Mouse (Mus musculus): Measurements from ENCODE around the gene AY358078.
A peak's percentile ranks its signal among the peaks of the same experiment; 100 is the strongest.
"Not testable (repeated sequence)": the region's sequence is repeated elsewhere in the genome, so short reads cannot be mapped to it uniquely, and the experiment has no call there.

Gene AY358078

DNA sequence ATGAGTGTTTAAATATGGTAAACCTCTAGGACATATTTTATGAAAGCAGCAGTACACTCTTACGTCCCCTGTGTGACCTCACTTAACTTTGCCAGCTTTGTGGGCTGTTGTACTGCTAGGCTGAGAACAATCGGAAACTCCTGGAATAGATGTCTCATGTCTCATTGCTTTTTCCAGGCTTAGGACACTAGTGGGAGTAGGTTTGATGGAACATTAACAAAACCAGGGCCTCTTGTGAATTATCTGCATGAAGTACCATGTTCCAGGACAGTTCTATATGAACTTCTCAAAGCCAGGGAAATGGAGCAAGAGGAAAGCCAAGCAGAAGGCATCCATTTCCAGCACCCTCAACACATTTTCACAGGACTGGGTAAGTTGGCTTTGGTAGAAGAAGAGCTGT lies at the start of gene AY358078:
AY358078 (plus strand) TSS at position 301 of the 400 bp plus-strand sequence.
- DNase-seq (ENCODE audit: low spot score) = no peak

DNA sequence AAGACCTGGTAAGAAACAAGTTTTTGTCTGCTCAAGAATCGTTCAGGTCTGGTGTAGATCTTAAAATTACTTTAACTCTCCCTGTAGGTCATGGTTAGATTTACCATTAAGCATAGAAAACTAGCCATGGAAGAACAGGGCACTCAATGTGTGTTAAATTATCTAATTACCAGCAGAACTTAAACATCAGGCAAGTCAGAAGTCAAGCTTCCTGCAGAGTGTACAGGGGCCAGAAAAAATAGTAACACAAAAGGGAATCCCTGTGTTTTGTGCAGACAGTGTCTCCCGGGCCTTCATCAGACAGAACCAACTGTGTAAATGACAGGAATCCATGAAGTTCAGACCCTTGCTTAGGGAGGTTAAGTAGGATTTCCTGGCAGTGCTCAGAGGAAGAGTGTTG lies 43.9 kb upstream of the AY358078 start:
- DNase-seq (ENCODE audit: low spot score) = peak; percentile 38

DNA sequence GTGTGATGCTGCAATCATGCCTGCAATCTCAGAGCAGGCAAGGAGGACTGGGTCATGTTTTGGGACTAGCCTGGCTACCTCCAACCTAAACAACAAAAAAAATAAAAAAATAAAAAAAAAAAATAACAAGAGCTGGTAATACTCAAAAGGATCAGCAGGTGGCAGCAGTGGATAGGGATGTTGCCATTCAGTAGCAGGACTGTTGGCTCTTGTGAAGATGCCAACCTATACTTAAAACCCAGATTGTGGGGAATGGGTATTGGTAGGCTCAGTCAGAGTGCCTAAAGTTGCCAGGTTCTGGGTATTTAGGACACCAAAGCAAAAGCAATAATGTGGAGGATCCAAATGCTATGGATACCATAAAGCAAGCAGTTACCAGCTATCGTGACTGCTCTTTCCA lies 28.5 kb upstream of the AY358078 start:
- not testable (repeated sequence) for DNase-seq (ENCODE audit: low spot score)

DNA sequence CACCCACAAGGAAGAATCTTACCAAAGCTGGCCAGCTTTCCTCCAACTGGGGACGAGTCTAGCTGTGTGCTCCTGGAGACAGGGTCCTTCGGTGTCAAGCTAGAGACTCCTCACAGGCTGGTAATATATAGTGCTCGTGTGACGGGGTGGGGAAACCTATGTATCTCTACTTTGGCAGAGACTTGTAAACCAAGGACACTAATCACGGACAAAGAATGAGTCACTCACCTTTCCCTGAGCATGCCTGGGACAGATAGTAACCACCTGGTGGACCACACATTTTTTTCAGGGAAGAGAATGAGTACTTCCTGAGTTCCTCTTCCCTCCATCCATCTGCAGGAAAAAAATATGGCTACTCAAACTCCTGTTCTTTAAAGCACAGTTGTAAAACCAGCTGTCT lies 26.4 kb upstream of the AY358078 start, which contains the start of gene Ang4:
Ang4 (minus strand) TSS at position 101 of the 400 bp plus-strand sequence.
- DNase-seq (ENCODE audit: low spot score) = no peak

DNA sequence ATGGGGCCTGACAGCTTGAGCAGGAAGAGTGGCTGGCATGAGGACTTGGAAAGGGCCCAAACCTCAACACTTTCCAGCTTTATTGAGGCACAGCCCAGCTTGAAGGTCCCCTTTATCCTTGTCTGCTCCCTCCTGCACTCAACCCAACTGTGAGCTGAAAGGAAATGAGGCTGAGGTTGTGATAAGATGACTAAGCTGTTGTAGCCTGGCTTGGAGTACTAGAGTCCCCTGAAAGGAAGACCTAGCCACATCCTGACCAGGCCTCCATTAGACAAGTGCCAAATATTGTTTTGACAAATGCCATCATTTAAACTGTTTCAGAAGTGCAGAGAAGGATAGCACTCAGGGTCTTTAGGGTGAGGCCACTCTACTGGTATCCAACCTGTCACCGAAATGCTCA lies 22.1 kb upstream of the AY358078 start:
- no peak for DNase-seq (ENCODE audit: low spot score)

DNA sequence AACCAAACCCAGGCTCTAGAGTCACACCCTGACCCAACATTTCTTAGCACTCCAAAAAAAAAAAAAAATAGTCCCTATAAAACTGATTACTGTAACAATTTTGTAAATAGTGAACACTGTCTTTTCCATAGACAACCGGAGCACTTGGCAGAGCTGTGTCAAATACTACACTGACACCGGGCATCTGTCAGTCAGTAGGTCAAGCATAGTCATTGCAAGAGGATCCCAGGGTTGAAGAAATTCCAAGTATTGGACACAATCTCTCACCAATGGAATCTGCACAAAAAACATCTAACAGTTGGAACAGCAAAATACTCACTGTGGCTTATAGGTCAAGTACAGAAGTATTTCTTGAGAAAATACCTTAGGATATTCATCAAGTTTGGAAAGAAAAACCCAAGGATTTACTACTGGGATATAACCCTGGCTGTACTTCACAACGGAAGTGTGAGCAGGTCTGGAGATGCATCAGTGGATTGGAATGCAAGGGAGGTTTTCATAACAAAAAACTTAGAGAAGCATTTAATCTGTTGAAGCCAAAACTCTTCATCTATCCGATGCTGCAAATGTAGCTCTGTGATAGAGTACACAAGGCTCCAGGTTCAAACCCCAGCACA lies 20.9 kb upstream of the AY358078 start:
- DNase-seq (ENCODE audit: low spot score) = no peak

DNA sequence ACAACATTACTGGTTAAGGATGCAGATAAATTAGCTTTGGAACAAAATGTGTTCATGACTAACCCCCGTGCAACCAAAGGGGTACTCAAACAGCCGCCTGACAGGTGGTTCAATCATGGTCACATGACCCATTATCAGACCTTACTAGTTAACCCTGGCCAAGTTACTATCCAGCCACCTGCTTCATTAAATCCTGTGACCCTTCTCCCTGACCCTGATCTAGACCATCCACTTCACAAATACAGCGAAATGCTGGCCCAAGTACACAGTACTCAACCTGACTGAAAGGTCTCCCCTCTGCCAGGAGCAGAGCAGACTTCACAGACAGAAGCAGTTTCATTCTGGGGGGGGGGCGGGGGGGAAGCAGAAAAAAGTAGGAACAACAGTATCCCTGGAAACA lies 13.5 kb upstream of the AY358078 start:
- DNase-seq (ENCODE audit: low spot score) = no peak

DNA sequence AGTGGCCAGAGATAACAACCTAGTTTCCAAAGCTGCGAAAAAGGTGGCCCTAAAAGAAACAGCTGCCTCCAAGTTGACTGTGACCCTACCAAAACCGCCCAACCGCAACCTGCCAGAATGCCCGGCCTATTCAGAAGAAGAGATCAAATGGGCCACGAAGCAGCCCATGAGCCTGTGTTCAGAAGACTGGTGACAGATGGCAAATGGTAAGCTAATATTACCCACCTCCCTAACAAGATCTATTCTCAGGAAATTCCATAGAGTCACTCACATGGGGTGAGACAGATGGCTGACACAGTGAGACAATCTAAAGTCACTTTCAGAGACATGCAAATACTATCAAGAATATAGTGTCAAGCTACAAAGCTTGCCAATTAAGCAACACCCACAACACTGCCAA lies 12.8 kb upstream of the AY358078 start:
- DNase-seq (ENCODE audit: low spot score) = no peak

DNA sequence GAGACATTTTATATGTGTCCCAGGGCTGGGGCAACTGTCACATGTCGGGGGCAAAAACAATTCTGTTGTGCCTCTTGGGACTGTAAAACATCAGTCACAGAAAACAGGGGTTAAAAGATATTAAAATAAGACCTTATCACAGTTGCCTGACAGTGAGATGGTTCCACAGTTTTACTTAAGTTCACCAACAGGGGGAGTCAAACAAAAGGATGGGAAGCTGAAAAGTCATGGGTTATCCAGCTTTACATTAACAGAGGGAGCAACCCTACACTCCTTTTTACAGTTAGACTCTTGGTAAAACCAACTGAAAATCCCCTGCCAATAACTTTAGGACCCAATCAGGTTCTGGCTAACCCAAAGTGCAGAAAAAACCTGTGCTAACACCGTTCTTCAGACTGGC lies 10.7 kb upstream of the AY358078 start:
- DNase-seq (ENCODE audit: low spot score) = peak; percentile 14

DNA sequence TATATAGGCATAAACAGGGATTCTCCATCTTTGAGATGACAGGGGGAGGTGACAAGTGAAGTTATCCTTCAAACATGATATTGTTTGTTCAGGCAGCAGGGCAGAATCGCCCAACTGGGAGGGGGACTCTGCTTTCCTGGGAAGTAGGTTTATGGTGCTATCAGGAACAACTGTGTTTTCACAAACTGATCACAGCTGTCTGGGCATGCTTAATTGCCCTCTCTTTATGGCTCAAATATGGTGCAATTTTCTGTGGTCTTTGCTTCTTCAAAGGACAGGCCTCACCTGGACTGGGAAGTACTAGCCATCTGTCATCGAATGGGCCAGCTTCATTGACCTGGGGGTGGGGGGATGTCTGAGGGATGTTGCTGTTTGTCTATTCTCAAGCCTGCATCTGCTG lies 5.7 kb upstream of the AY358078 start:
- no peak for DNase-seq (ENCODE audit: low spot score)

DNA sequence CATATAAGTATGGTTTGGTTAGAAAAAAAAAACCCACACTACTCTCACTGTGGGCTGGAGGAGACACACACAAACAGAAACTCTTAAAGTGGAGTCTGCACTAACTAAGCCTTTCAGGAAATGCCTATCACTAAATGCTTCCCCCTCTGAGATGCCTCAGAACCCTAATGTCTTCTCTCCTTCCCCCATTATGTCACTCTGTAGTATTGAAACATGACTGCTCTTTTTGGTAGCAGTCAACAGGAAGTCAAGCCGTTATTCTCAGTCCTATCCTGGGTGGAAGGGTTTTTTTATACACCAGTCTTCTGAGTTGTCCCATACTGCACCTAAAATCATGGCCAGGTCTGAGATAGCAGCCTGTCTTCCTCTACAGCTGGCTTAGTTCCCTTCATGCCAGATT lies 26.8 kb downstream of the AY358078 start:
- no peak for DNase-seq (ENCODE audit: low spot score)

DNA sequence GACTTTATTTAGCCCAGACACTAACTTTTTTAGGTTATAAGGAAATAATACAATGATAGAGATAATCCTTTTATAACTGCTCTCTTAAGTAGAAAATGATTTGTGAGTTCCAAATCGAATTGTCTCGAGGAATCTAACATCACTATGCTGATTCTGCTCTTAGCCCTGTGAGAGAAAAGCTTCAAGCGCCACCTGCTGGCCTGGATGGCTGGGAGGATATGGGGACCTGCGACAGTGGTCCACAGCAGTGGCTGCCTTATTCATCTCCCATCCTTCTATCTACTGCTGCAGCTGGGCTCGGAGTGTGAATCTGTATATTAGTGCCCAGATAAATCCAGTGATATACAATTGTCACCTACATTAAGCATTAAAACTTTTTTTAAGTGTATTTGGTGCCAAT lies 28.0 kb downstream of the AY358078 start:
- DNase-seq (ENCODE audit: low spot score) = peak; percentile 5

DNA sequence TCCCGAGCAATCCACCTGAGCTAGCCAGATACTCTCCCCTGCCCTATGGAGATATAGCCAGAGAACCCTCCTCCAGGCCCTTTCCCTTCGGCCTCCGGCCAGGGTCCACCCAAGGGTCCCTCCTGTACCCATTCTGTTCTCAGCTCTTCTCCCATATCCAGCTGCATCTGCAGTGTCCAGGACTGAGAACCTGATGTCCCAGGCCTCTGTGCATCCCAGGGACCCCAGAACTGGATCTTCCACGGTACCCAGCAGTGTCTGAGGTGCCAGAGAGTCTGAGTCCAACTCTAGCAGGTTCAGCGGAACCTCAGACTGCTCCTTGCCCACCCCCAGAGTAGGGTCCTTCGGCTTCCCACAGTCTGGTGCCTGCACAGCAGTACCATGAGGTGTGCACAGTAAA lies 29.3 kb downstream of the AY358078 start:
- DNase-seq (ENCODE audit: low spot score) = no peak

DNA sequence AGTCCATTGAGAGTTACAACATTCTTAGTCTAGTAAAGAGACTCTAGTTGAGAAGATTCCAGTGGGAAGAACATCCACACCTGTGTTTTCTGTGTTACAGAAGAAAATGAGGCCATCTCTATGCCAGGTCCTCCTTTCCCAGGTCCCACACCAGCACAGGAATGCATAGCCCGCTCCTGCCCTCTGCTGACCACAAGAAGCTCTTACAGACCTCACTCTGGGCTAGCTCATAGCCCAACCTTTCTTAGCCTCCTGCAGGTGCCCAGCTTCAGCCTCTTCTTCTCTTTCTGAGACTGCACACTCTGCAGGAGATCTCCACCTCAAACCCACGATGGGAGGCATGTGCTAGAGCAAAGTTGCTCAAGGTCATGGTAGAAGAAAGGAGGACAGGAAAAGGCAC lies 38.6 kb downstream of the AY358078 start:
- peak; percentile 11 for DNase-seq (ENCODE audit: low spot score)

DNA sequence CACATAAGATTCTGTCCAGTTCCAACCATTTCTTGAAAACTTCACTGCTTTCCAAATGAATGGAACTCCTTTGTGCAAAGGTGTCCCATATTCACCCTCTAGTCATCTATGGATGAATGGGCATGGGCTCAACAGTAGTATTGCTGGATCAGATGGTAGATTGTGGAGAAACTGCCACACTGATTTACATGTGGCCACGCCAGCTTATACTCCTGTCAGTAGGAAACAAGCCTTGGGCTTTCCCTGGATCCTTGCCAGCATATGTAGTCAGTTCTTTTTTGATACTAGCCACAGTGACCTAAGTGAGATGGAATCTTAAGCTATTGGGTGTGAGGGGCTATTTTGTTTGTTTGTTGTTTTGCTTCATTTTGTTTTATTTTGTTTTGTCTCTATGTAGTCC lies 42.4 kb downstream of the AY358078 start:
- DNase-seq (ENCODE audit: low spot score) = no peak

DNA sequence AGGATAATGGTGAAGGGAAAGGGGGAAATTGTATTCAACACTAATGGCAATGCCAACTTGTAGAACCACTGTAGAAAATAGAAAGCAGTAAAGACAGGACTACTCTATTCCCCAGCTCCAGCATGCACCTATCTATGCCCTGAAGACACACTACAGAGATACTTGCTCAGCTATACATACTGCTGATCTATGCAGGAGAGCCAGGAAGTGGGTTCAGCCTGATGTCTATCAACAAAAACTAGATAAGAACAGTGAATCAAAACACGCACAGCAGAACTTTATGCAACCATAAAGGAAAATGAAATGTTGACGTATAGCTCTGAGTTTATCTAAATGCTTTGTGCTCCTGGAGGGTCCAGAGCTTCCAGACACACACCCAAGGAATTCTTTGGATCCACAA lies 42.9 kb downstream of the AY358078 start:
- DNase-seq (ENCODE audit: low spot score) = no peak

DNA sequence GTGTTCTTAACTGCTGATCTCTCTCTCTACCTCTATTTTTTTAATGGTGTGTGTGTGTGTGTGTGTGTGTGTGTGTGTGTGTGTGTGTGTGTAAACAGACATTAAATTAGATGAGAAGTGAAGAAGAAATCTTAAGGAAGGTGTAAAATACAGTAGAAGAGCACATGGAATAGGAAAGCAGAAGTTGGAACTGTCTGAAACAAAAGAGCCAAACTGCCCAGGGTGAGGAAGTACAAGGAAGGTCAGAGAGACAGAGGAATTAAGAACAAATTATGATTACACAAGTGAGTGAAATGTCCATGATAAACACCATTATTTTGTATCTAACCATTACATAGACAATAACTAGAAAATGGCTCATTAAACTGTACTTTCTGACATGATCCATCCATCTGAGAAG lies 44.0 kb downstream of the AY358078 start:
- no peak for DNase-seq (ENCODE audit: low spot score)

DNA sequence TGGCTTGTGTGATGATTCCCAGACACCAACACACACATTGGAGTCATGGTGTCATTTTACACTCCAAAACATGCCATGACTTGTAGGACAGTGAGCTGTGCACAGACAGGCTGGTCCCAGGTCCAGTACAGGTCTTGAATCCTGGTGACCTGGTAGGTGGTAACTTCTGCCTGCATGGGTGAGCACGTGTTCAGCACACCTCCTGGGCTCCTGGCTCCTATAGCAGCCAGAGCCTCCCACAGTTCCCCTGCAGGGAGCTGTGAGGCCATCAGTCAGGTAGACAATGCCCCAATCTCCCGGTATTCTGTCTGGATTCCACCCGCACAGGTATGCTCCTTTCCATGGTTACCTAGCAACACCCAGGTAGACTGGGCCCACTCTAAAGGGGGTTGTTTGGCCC lies 46.7 kb downstream of the AY358078 start:
- DNase-seq (ENCODE audit: low spot score) = no peak

DNA sequence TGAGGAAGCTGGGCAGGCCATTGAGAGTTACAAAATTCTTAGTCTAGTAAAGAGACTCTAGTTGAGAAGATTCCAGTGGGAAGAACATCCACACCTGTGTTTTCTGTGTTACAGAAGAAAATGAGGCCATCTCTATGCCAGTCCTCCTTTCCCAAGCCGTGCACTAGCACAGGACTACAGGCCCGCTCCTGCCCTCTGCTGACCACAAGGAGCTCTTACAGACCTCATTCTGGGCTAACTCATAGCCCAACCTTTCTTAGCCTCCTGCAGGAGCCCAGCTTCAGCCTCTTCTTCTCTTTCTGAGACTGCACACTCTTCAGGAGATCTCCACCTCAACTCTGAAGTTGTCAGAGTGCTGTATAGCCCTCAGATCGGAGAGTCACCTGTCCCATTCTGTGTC lies 51.2 kb downstream of the AY358078 start:
- DNase-seq (ENCODE audit: low spot score) = peak; percentile 47

DNA sequence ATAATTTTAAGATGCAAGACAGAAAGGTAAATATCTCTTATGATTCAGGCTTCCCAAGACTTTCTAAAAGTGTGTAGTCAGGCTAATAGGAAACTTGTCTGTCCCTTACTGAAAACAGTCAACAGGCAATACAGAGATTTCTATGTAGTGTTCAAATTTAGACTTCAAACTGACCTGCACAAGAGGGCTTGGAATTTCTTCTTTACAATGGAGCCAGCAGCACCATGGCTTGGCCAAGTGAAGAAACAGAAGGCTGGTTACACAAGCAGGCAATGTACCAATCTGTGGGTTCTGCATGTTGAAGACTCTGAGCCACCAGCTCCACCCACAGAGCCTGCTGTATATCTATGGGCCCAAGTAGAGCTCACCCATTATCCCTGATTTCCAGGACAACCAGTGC lies 53.6 kb downstream of the AY358078 start, which contains the start of gene Ear6:
Ear6 (plus strand) TSS at position 301 of the 400 bp plus-strand sequence.
- no peak for DNase-seq (ENCODE audit: low spot score)

DNA sequence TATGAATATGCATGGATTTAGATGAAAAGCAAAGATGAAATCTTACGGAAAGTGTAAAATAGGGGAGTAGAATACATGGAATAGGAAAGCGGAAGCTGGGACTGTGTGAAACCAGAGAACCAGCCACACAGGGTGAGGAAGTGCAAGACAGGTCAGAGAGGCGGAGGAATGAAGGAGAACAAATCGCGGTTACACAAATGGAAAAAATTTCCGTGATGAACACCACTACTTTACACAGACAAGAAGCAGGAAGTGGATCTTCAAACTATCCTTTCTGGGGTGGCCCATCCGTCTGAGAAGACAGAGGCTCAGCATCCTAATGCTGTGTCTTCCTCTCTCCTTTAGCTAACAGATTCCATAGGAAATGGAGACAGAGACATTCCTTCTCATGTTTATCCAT lies 55.4 kb downstream of the AY358078 start:
- not testable (repeated sequence) for DNase-seq (ENCODE audit: low spot score)

DNA sequence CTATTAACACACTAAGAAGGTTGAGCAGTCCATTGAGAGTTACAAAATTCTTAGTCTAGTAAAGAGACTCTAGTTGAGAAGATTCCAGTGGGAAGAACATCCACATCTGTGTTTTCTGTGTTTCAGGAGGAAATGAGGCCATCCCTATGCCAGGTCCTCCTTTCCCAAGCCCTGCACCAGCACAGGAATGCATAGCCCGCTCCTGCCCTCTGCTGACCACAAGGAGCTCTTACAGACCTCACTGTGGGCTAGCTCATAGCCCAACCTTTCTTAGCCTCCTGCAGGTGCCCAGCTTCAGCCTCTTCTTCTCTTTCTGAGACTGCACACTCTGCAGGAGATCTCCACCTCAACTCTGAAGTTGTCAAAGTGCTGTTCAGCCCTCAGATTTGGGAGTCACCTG lies 63.8 kb downstream of the AY358078 start:
- peak; percentile 45 for DNase-seq (ENCODE audit: low spot score)

DNA sequence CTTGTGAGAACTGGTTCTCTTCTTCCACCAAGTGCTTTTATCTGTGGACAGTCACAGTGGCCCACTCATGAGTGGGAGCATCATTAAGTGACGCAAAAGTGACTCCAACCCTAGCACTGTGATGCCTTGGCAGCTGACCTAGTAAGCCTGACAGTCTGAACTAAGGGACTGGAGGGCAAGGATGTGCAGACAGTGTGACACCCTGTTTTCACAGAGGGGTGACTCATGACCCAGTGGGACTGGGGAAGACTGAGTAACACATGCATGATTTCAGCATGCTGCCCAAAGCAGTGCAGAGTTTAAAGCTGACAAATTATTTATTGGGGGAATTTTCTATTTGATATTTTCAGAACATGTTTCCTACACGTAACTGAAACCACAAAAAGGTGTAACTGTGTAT lies 70.9 kb downstream of the AY358078 start:
- DNase-seq (ENCODE audit: low spot score) = no peak

DNA sequence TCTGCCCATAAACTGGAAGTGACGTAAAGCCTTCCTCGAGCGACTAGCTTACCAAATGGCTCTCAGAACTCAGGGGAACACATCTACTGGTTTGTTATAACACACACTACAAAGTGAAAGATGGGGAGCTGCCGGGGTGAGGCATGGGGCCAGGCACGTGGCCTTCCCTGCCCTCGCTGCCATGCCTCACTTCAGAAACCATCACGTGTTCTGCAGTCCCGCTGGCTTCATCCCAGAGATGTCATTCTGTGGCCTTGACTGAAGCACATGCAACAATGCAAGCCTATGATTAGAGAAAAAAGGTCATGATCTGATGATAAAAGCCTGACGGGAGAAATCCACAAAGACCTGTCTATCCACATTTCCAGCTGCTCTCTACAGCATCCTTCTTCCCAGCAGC lies 71.9 kb downstream of the AY358078 start:
- DNase-seq (ENCODE audit: low spot score) = no peak
